Mouse (Mus musculus): ENCODE measurements at regions not wholly inside any gene's neighbourhood (a gene's known extent, or its start where the extent isn't known, plus 50 kb on each side); places are given as distances from the start of the nearest gene placed in this dataset.

GRCm38 (mm10) chr15:70982719-70983118 is 2851.6 kb upstream of the Gm6569 start:
- no peak for DNase-seq (ENCODE audit: low read depth)

GRCm38 (mm10) chr15:70987973-70988570 is 2846.3 kb upstream of the Gm6569 start:
- DNase-seq (ENCODE audit: low read depth), result no peak

- DNase-seq (ENCODE audit: low read depth), result no peak
These were observed 2841.0 kb upstream of the Gm6569 start for GRCm38 (mm10) chr15:70993397-70993796.

GRCm38 (mm10) chr15:71010362-71010761 is 2824.0 kb upstream of the Gm6569 start:
- DNase-seq (ENCODE audit: low read depth), result no peak

GRCm38 (mm10) chr15:71010773-71011172 is 2823.6 kb upstream of the Gm6569 start:
- DNase-seq (ENCODE audit: low read depth), result no peak

- no peak for DNase-seq (ENCODE audit: low read depth)
These were observed 2780.0 kb upstream of the Gm6569 start for GRCm38 (mm10) chr15:71054251-71054852.

GRCm38 (mm10) chr15:71086367-71086997 is 2747.9 kb upstream of the Gm6569 start:
- DNase-seq (ENCODE audit: low read depth), result no peak

- no peak for DNase-seq (ENCODE audit: low read depth)
These were observed 2735.2 kb upstream of the Gm6569 start for GRCm38 (mm10) chr15:71099111-71099510.

- DNase-seq (ENCODE audit: low read depth), result no peak
These were observed 2704.6 kb upstream of the Gm6569 start for GRCm38 (mm10) chr15:71129802-71130201.

- DNase-seq (ENCODE audit: low read depth), result no peak
These were observed 2676.7 kb upstream of the Gm6569 start for GRCm38 (mm10) chr15:71157680-71158079.

GRCm38 (mm10) chr15:71162097-71162496 is 2672.3 kb upstream of the Gm6569 start:
- no peak for DNase-seq (ENCODE audit: low read depth)

- peak; percentile 0 for DNase-seq (ENCODE audit: low read depth)
These were observed 2639.2 kb upstream of the Gm6569 start for GRCm38 (mm10) chr15:71195011-71195739.

GRCm38 (mm10) chr15:71240647-71241351 is 2593.6 kb upstream of the Gm6569 start:
- DNase-seq (ENCODE audit: low read depth), result peak; percentile 63

- no peak for DNase-seq (ENCODE audit: low read depth)
These were observed 2590.8 kb upstream of the Gm6569 start for GRCm38 (mm10) chr15:71243539-71243938.

- no peak for DNase-seq (ENCODE audit: low read depth)
These were observed 2558.3 kb upstream of the Gm6569 start for GRCm38 (mm10) chr15:71275876-71276565.

- no peak for DNase-seq (ENCODE audit: low read depth)
These were observed 2557.8 kb upstream of the Gm6569 start for GRCm38 (mm10) chr15:71276566-71276912.

- no peak for DNase-seq (ENCODE audit: low read depth)
These were observed 2557.0 kb upstream of the Gm6569 start for GRCm38 (mm10) chr15:71277388-71277787.

GRCm38 (mm10) chr15:71283775-71284174 is 2550.6 kb upstream of the Gm6569 start:
- DNase-seq (ENCODE audit: low read depth), result no peak

- no peak for DNase-seq (ENCODE audit: low read depth)
These were observed 2531.8 kb upstream of the Gm6569 start for GRCm38 (mm10) chr15:71302541-71302940.

GRCm38 (mm10) chr15:71310230-71310629 is 2524.1 kb upstream of the Gm6569 start:
- DNase-seq (ENCODE audit: low read depth), result peak; percentile 3

GRCm38 (mm10) chr15:71326596-71326995 is 2507.8 kb upstream of the Gm6569 start:
- no peak for DNase-seq (ENCODE audit: low read depth)

Measured in 416B (cell line).